Mouse (Mus musculus) liver, adult 2 months (tissue): Measurements from ENCODE around the gene Twnk.

Experiments used
- CTCF ChIP-seq: fragments of 200-500 bp; IDR thresholded peaks from 2 replicates; pipeline ENCODE4 v1.5.1; 2011; ENCODE audit warnings: low read depth, low read length, control low read depth
- POLR2A ChIP-seq: fragments of 200-500 bp; IDR thresholded peaks from 2 replicates; pipeline ENCODE4 v1.6.1; 2011; ENCODE audit warnings: low read length, control low read depth; ENCODE audit not compliant: insufficient read depth; ENCODE audit errors: extremely low read depth

- no peak for TF ChIP-seq POLR2A
- no peak for TF ChIP-seq CTCF
Observed at GRCm38 (mm10) chr19:44985159-44985988, 20.1 kb upstream of the Twnk start.
